Mouse (Mus musculus): ENCODE measurements around the gene Pola1.

The Pola1 gene

DNA sequence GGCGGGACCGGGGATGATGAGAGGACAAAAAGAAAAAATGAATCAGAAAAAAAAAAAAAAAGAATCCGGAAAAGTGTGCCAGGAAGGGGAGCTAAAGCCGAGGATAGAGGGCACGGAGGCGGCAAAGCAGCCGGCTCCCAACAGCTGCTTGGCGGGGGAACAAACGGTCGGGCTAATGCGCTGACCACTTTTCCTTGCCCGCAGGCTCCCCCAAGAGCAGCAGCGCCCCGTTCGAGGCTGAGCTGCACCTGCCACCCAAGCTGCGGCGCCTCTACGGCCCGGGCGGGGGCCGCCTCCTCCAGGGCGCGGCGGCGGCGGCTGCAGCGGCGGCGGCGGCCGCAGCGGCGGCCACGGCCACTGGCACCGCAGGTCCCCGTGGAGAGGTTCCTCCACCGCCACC is 343.6 kb downstream of the Pola1 start:
- no peak for DNase-seq (ENCODE audit: low spot score)

GRCm38 (mm10) chrX:93286291-93286893 is 345.6 kb downstream of the Pola1 start, which contains the start of gene Arx:
Arx (plus strand) TSS chrX:93286445.
- DNase-seq (ENCODE audit: low spot score), result peak; percentile 77

DNA sequence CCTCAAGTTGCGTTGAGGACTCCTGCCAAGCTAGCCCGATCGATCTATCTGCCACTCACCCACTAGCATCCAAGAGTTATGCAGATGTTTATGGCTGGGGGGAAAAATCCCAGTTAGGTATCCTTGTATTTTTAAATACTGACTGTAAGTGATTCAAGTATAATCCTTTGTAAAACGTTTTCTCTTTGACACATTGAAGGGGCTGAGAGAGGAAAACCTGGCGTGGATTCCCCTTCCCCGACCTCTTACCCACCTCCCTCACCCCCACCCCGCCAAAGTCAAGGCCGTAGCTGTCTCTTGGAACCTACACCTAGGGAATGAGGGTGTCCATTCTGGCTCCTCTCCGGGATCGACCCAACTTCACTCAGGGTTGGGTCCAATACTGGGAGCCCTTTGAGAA is 346.9 kb downstream of the Pola1 start:
- DNase-seq (ENCODE audit: low spot score), result no peak

DNA sequence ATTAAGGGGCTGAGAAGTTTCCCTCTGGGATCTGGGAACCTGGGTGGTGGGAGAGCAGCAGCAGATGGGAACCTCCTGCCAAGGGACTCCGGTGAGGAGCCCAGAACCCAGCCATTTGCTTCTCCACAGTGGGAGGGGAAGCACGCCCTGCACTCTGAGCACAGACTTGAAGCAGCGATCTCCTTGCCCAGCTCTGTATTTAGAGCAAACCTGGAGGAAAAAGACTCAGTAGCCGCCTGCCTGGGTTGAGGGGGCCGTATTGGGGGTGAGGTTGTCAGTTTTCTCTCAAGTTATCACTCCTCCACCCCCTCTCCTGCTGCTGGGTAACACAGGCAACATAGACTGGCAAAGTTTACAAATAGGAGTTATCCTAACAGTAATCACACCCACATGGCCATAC is 350.2 kb downstream of the Pola1 start:
- no peak for DNase-seq (ENCODE audit: low spot score)

DNA sequence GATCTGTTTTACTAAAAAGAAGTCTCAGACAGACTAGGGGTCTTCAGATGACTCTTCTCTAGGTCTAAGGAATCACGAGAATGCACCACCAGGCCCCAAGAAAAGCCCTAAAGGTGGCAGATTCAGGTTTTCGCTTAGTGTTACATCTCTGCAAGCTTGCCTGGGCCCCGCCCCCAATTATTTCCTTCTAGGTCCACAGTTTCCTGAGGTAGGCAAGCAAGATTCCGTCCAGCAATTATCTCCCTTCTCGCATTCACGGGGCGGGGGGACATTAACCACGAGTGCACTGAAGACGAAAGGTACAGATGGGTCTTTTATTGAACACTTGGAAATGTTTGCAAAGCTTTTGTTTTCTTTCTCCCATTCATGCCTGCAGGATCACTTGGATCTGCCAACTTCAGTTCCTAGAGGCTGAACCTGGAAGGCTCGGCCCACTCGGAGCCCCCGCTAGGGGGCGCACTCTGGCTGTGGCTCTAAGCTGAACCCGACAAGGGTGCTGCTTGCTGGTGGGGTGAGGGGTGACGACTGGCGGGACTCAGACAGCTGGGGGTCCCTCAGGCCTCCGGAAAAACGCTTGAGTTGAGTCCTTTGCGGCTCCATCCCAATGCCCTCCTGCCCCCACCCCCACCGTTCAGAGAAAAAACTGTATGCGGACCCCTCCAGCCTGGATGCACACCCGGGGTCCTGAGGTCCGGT is 350.8 kb downstream of the Pola1 start:
- DNase-seq (ENCODE audit: low spot score), result peak; percentile 79

GRCm38 (mm10) chrX:93279940-93280339 is 352.0 kb downstream of the Pola1 start:
- no peak for DNase-seq (ENCODE audit: low spot score)

DNA sequence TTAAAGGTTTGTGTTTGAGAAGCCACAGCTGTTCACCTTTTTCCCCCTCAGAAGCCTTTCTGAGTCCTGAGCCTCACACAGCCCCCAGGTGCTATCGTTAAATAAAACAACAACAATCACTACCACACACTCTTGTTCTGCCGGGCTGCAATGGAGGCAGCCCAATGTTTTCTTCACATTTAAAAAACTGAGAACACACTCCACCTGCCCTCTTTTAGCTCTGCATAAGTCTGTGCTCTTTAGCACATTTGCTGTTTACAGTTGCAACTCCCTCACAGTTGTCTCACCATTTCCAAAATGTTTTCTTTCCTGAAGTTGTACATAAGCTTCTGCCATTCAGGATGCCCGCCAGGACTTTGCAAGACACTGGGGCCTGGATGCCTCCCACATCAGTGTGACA is 356.3 kb downstream of the Pola1 start:
- no peak for DNase-seq (ENCODE audit: low spot score)

Data from ovary, postnatal 36 days (tissue).